ENCODE assay signal across 8 mouse cellular contexts in genomic region chr11:62731311-62732021, GRCm38 (mm10). TPM values are rescaled to one million over a fixed set of nuclear protein-coding genes. Genes with fewer than 3 reads are reported as not detected.
A peak's percentile ranks its signal among the peaks of the same experiment; 100 is the strongest.
DNase-seq lines count a peak whose midpoint lies in the region; ATAC-seq and TF ChIP-seq lines count a peak whose summit lies in the region.

TSS of gene Zfp287 (minus strand) at chr11:62731905.

- H3K4me2 ChIP-seq in forebrain, postnatal 0 days (ENCODE audit: low read depth) = peak within 1 kb of the TSS; percentile 55

- H3K4me1 ChIP-seq in forebrain, postnatal 0 days (ENCODE audit: insufficient read depth) = peaks cover 13% of the 10 kb centered on the region; the same call in 1 of the 2 replicates
- peaks cover 3% of the 10 kb centered on the region; the same call in 1 of the 2 replicates for H3K4me1 ChIP-seq in lung, adult 2 months (ENCODE audit: control insufficient read depth, insufficient read depth, low read length)

- H3K9me3 ChIP-seq in forebrain, postnatal 0 days (ENCODE audit: low read length) = no peaks in the 10 kb centered on the region

- no peak for TF ChIP-seq POLR2A in lung, adult 2 months (IDR thresholded peaks at IDR 0.05; ENCODE audit: borderline replicate concordance, extremely low read depth, low read depth, low read length)

- peak; percentile 100 for ATAC-seq in forebrain, postnatal 0 days
- peak; percentile 71 for ATAC-seq in neutrophil, adult 5-6 weeks (ENCODE audit: extremely low read depth, insufficient number of reproducible peaks, low FRiP score, poor library complexity, severe bottlenecking)

- peak within 1 kb of the TSS; percentile 98 for H3K4me3 ChIP-seq in forebrain, postnatal 0 days (ENCODE audit: low read depth, low read length)
- peak within 1 kb of the TSS; percentile 96 for H3K4me3 ChIP-seq in layer of hippocampus, adult 2 months
- peak within 1 kb of the TSS; percentile 81 for H3K4me3 ChIP-seq in lung, adult 2 months (replicated peaks; ENCODE audit: extremely low read depth, low read depth, low read length)

- H3K27ac ChIP-seq in forebrain, postnatal 0 days (ENCODE audit: low read depth, low read length) = peak within 1 kb of the TSS; percentile 93
- H3K27ac ChIP-seq in layer of hippocampus, adult 2 months = peak within 1 kb of the TSS; percentile 93

- under 1% methylated on average over 48 of the region's 48 CpGs for WGBS in forebrain, postnatal 0 days
- under 1% methylated on average over 48 of the region's 48 CpGs for WGBS in lung, adult 2 months

- H3K27me3 ChIP-seq in forebrain, postnatal 0 days (ENCODE audit: insufficient read depth, low read length) = no peaks in the 10 kb centered on the region

- peaks cover 15% of the 10 kb centered on the region; the same call in 1 of the 2 replicates for H3K36me3 ChIP-seq in forebrain, postnatal 0 days (ENCODE audit: insufficient read depth)

- no peak for TF ChIP-seq CTCF in forebrain, postnatal 0 days (IDR thresholded peaks at IDR 0.05; ENCODE audit: low read depth)
- TF ChIP-seq CTCF in layer of hippocampus, adult 2 months (conservative IDR thresholded peaks at IDR 0.05) = peak; percentile 45; the same call in 1 of the 2 replicates
- TF ChIP-seq CTCF in lung, adult 2 months (IDR thresholded peaks at IDR 0.05; ENCODE audit: insufficient read depth, low read length) = no peak

- peak within 1 kb of the TSS; percentile 98 for H3K9ac ChIP-seq in forebrain, postnatal 0 days

- DNase-seq in CD8-positive naive resting alpha-beta T cell, adult 2 months (ENCODE audit: low read depth in 2 of 2, low spot score in 2 of 2) = peak; percentile 51 to 65
- peak; percentile 92 for DNase-seq in cerebellum, adult 11 months
- peak; percentile 96 for DNase-seq in forebrain, postnatal 0 days
- DNase-seq in heart, postnatal 4 days = peak; percentile 89
- DNase-seq in layer of hippocampus, adult 2 months (ENCODE audit: low spot score in 2 of 2) = peak; percentile 93 to 94
- DNase-seq in lung, adult 2 months = peak; percentile 77
- DNase-seq in testis, postnatal 14 days (ENCODE audit: low spot score) = peak; percentile 92

RNA-seq across cellular contexts. Expression of gene Zfp287, which starts in this region (rescaled TPM):
- 26.5 and 32.8 TPM in 2 replicates for total RNA-seq in forebrain, postnatal 0 days (2014; rRNA removed)
- polyA plus RNA-seq in forebrain, postnatal 0 days (2015; fragmentation: Nextera tagmentation; extraction: Ambion mirVana) = 9.9 and 14.4 TPM in 2 replicates
- total RNA-seq in heart, postnatal 4 days (2021) = 1 to 10 TPM; 3.5 to 4.4 TPM
- total RNA-seq in layer of hippocampus, adult 2 months (2021) = 10 to 100 TPM; 17.2 to 18.8 TPM
- polyA plus RNA-seq in lung, adult 2 months (2012; rRNA removed) = 2.8 and 3.9 TPM in 2 replicates
- total RNA-seq in neutrophil, adult 5-6 weeks (2017) = 10.6 and 12.8 TPM in 2 replicates

Comparison
In these comparisons a context has a peak if more than half of its experiments do, and no peak if none do; other contexts are left out.
1. Peak in every context shown above with its lines: DNase-seq, ATAC-seq, H3K4me3 ChIP-seq and H3K27ac ChIP-seq.